Mouse (Mus musculus): ENCODE results near the gene Med13l. TPM values are rescaled to one million over a fixed set of nuclear protein-coding genes. Genes with fewer than 3 reads are reported as not detected.

Med13l gene
- polyA plus RNA-seq, 1 experiment from 2014 or later = 12.9 TPM

DNA sequence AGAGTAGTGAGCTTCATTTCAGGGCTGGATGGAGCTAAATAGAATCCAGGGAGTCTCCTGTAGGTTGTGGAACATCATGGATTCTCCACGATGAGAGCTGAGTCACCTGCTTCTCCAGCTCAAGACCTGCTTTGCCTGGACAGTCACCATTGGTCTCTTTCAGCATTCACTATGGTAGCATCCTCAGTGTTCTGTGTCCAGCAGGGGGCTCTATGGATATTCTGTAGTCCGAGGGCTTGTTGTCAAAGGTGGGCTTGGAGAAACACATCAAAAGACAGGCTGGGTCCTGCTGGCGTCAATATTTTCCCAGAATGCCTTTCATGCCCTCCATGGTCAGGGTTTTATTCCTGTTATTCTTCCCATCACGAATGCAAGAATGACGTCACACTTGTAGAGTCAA, 251.2 kb downstream of the Med13l start:
- Histone ChIP-seq H3K4me1 (replicated peaks) (no peaks in the 10 kb centered on the region), H3K27me3 (peaks cover 8% of the 10 kb centered on the region; the same call in 1 of the 2 replicates), H3K9me3 (no peaks in the 10 kb centered on the region), H3K36me3 (no peaks in the 10 kb centered on the region), H3K9ac (no peak overlapping the region), H3K4me3 (no peak overlapping the region), H3K27ac (replicated peaks) (no peak overlapping the region), H3K4me2 (no peak overlapping the region)
- 54% methylated on average over 5 of the region's 5 CpGs for WGBS
- ATAC-seq (ENCODE audit: low read depth) = no peak

DNA sequence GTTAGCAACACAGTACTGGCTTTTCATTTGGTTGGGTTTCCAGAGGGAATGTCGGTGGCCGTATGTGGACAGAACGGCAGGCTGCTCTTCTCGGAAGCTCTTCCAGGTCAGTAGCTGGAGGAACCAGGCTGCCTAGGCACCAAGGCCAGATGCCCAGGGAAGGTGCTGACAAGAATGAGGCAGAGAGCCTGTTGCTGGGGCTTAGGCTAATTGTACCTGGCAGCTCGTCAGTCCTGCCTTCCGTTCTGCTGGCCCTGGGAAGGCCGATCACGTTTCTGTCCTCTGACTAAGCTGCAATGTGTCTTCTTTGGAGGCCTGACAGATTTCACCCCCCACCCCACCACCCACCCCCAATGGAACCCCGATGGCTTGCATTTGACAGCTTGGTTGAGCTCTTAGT, 251.9 kb downstream of the Med13l start:
- Histone ChIP-seq H3K4me3 (no peak overlapping the region), H3K27me3 (peaks cover 8% of the 10 kb centered on the region; the same call in 1 of the 2 replicates), H3K4me2 (no peak overlapping the region), H3K27ac (replicated peaks) (no peak overlapping the region), H3K9me3 (no peaks in the 10 kb centered on the region), H3K36me3 (no peaks in the 10 kb centered on the region), H3K4me1 (replicated peaks) (no peaks in the 10 kb centered on the region), H3K9ac (no peak overlapping the region)
- WGBS = 85% methylated on average over 9 of the region's 9 CpGs
- no peak for ATAC-seq (ENCODE audit: low read depth)

DNA sequence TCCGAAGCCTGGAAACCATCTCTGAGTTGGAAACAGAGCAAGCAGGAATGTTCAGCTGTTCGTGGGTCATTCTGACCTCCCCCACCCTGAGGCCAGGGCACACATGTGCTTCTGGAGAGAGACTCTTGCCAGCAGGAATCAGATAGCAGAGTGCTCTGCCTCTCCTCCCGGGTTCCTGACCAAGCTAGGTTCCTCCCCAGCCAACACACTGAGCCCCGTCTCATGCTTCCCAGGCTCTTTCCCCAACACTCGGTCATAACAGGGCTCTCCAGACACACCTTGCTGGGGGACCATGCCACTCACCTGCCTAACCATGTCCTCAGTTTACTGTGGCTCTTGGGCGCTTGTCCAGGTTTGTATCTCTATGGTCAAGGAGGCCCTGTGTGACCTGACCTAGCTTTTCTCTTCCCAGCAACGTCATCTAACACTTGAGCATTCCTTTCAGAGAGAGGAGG, 252.5 kb downstream of the Med13l start:
- H3K4me2 ChIP-seq = no peak overlapping the region
- H3K27me3 ChIP-seq = peaks cover 8% of the 10 kb centered on the region; the same call in 1 of the 2 replicates
- peaks cover 2% of the 10 kb centered on the region; the same call in 1 of the 2 replicates for H3K4me1 ChIP-seq (replicated peaks)
- no peak overlapping the region for H3K27ac ChIP-seq (replicated peaks)
- WGBS = 82% methylated on average over 7 of the region's 7 CpGs
- no peak for ATAC-seq (ENCODE audit: low read depth)
- H3K9me3 ChIP-seq = no peaks in the 10 kb centered on the region
- no peaks in the 10 kb centered on the region for H3K36me3 ChIP-seq
- no peak overlapping the region for H3K4me3 ChIP-seq
- H3K9ac ChIP-seq = no peak overlapping the region

DNA sequence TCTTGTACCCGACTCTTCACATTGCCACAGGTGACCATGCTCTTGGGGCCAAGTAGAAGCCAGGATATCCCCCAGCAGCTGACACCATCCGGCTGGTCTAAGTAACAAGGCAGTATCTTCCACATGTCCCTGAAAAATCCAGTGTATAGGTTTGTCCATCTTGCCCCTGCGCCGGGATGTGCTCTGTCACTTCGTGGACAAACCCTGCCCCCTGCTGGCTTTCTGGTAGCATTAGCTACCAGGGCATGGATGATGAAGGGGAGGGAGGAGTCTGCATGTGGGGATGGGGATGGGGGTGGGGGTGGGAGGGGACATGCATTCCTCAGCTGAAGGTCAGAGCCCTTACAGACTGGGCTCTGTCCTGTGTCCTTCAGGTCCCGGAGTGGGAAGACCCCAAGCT, 253.6 kb downstream of the Med13l start:
- Histone ChIP-seq H3K4me2 (no peak overlapping the region), H3K9ac (no peak overlapping the region), H3K4me1 (replicated peaks) (peaks cover 10% of the 10 kb centered on the region; the same call in 1 of the 2 replicates), H3K27ac (replicated peaks) (no peak overlapping the region), H3K9me3 (no peaks in the 10 kb centered on the region), H3K27me3 (peaks cover 8% of the 10 kb centered on the region; the same call in 1 of the 2 replicates), H3K36me3 (no peaks in the 10 kb centered on the region), H3K4me3 (no peak overlapping the region)
- 55% methylated on average over 6 of the region's 6 CpGs for WGBS
- no peak for ATAC-seq (ENCODE audit: low read depth)
